Mouse (Mus musculus): Measurements from ENCODE around the gene Il21r. TPM values are rescaled to one million over a fixed set of nuclear protein-coding genes. Genes with fewer than 3 reads are reported as not detected.

The Il21r gene
- polyA plus RNA-seq, 1 experiment from 2014 or later = 0.22 TPM

DNA sequence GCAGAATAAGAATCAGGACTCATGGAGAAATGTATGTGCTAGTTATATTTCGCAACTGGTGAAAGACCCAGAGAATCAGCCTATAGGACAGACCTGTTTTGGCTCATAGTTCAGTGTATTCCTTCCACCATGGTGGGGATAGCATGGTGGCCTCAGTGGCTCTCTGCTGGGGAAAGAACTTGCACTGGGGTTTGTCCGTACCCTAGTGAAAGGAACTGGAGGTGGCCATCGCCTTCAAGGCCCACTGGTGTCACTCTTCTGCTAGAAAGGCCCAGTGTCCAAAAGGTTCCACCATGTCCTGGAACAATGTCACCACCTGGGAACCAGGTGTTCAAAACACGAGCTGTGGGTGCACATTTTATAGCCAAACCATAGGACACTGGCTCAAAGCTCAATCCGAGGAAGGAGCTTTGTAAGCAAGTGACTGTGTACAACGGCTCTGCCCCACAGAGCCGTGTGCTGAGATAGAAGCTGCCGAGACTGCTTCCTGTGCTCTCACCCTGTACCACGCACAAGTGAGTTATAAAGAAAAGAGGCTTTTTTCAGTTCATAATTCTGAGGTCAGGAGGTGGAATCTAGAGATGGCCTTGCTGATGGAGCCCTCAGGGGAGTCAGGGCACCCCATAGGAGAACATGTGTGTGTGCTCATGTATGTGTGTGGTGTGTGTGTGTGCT, 23.5 kb upstream of the Il21r start:
- 86% methylated on average over 9 of the region's 9 CpGs for WGBS
- no peak for ATAC-seq (ENCODE audit: low FRiP score, low TSS enrichment)
- Histone ChIP-seq H3K4me2 (replicated peaks; ENCODE audit: low read depth, low read length) (no peak overlapping the region), H3K27ac (ENCODE audit: low read depth, low read length) (no peak overlapping the region), H3K36me3 (ENCODE audit: control insufficient read depth, insufficient read depth, low read length) (0 out of 2 replicates have a peak, but pooled peaks cover 4% of the 10 kb centered on the region), H3K9ac (ENCODE audit: low read depth, low read length) (no peak overlapping the region), H3K27me3 (ENCODE audit: control insufficient read depth, insufficient read depth, low read length) (no peaks in the 10 kb centered on the region), H3K9me3 (ENCODE audit: control insufficient read depth, low read length) (no peaks in the 10 kb centered on the region), H3K4me3 (ENCODE audit: low read length) (no peak overlapping the region), H3K4me1 (ENCODE audit: control insufficient read depth, insufficient read depth, low read length) (no peaks in the 10 kb centered on the region)

- 0 out of 2 replicates have a peak, but pooled peaks cover 4% of the 10 kb centered on the region for H3K36me3 ChIP-seq (ENCODE audit: control insufficient read depth, insufficient read depth, low read length)
- no peaks in the 10 kb centered on the region for H3K9me3 ChIP-seq (ENCODE audit: control insufficient read depth, low read length)
- no peak overlapping the region for H3K9ac ChIP-seq (ENCODE audit: low read depth, low read length)
- H3K4me1 ChIP-seq (ENCODE audit: control insufficient read depth, insufficient read depth, low read length) = no peaks in the 10 kb centered on the region
- no peaks in the 10 kb centered on the region for H3K27me3 ChIP-seq (ENCODE audit: control insufficient read depth, insufficient read depth, low read length)
- no peak overlapping the region for H3K4me3 ChIP-seq (ENCODE audit: low read length)
- H3K4me2 ChIP-seq (replicated peaks; ENCODE audit: low read depth, low read length) = no peak overlapping the region
- no peak overlapping the region for H3K27ac ChIP-seq (ENCODE audit: low read depth, low read length)
- 0 out of 2 replicates have a peak, but pooled peaks have one; percentile 3 for ATAC-seq (ENCODE audit: low FRiP score, low TSS enrichment)
- WGBS = 96% methylated on average over 1 of the region's 1 CpGs
Observed at GRCm38 (mm10) chr7:125580220-125580549, 23.0 kb upstream of the Il21r start.

DNA sequence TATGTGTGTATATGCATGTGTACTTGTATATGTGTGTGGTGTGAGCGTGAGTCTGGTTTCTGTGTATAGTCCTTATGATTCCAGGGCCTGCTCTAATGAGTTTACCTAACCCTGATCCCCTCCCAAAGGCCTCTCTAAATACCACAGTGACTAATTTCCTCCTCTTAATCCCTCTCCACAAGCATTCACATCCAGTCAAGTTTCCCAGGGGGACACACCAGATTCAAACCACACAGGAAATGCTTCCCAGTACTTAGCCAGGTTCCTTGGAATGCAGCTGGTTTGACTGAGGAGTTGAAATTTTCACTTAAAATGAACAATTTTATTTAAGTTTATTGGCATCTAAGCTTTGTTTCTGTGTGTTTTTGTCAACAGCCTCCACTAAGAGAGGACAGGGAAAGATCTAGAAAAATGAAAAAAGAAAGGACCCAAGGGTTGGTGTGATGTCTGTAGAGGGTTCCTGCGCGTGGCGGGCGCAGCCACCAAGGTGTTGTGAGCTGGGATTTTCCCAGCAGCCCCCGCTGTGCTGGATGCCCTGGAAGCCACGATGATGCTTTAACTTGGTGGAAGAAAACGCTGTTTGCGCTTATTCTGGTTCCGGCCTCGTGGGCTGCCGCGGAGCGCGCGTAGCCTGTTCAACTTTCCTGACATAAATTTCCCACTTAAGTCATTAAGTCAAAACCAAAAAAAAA, 22.5 kb upstream of the Il21r start:
- ATAC-seq (ENCODE audit: low FRiP score, low TSS enrichment) = no peak
- Histone ChIP-seq H3K4me1 (ENCODE audit: control insufficient read depth, insufficient read depth, low read length) (no peaks in the 10 kb centered on the region), H3K27ac (ENCODE audit: low read depth, low read length) (no peak overlapping the region), H3K27me3 (ENCODE audit: control insufficient read depth, insufficient read depth, low read length) (no peaks in the 10 kb centered on the region), H3K36me3 (ENCODE audit: control insufficient read depth, insufficient read depth, low read length) (0 out of 2 replicates have a peak, but pooled peaks cover 4% of the 10 kb centered on the region), H3K4me3 (ENCODE audit: low read length) (peak overlapping the region; percentile 36), H3K4me2 (replicated peaks; ENCODE audit: low read depth, low read length) (peak overlapping the region; percentile 81), H3K9me3 (ENCODE audit: control insufficient read depth, low read length) (no peaks in the 10 kb centered on the region), H3K9ac (ENCODE audit: low read depth, low read length) (peak overlapping the region; percentile 47; the same call in 1 of the 2 replicates)
- WGBS = 8% methylated on average over 16 of the region's 16 CpGs

- Histone ChIP-seq H3K4me3 (ENCODE audit: low read length) (peak overlapping the region; percentile 36), H3K9ac (ENCODE audit: low read depth, low read length) (peak overlapping the region; percentile 47; the same call in 1 of the 2 replicates), H3K36me3 (ENCODE audit: control insufficient read depth, insufficient read depth, low read length) (no peaks in the 10 kb centered on the region), H3K27ac (ENCODE audit: low read depth, low read length) (no peak overlapping the region), H3K9me3 (ENCODE audit: control insufficient read depth, low read length) (no peaks in the 10 kb centered on the region), H3K4me1 (ENCODE audit: control insufficient read depth, insufficient read depth, low read length) (no peaks in the 10 kb centered on the region), H3K27me3 (ENCODE audit: control insufficient read depth, insufficient read depth, low read length) (no peaks in the 10 kb centered on the region), H3K4me2 (replicated peaks; ENCODE audit: low read depth, low read length) (peak overlapping the region; percentile 81)
- ATAC-seq (ENCODE audit: low FRiP score, low TSS enrichment) = peak; percentile 81
- 2% methylated on average over 21 of the region's 21 CpGs for WGBS
Observed at GRCm38 (mm10) chr7:125581317-125581672, 21.9 kb upstream of the Il21r start.

- H3K27me3 ChIP-seq (ENCODE audit: control insufficient read depth, insufficient read depth, low read length) = no peaks in the 10 kb centered on the region
- no peaks in the 10 kb centered on the region for H3K36me3 ChIP-seq (ENCODE audit: control insufficient read depth, insufficient read depth, low read length)
- H3K4me2 ChIP-seq (replicated peaks; ENCODE audit: low read depth, low read length) = no peak overlapping the region
- no peak overlapping the region for H3K9ac ChIP-seq (ENCODE audit: low read depth, low read length)
- H3K27ac ChIP-seq (ENCODE audit: low read depth, low read length) = no peak overlapping the region
- 71% methylated on average over 6 of the region's 6 CpGs for WGBS
- no peaks in the 10 kb centered on the region for H3K9me3 ChIP-seq (ENCODE audit: control insufficient read depth, low read length)
- no peaks in the 10 kb centered on the region for H3K4me1 ChIP-seq (ENCODE audit: control insufficient read depth, insufficient read depth, low read length)
- H3K4me3 ChIP-seq (ENCODE audit: low read length) = no peak overlapping the region
- no peak for ATAC-seq (ENCODE audit: low FRiP score, low TSS enrichment)
Observed at GRCm38 (mm10) chr7:125583325-125584004, 19.8 kb upstream of the Il21r start.

GRCm38 (mm10) chr7:125584005-125584369, 19.2 kb upstream of the Il21r start:
- no peak overlapping the region for H3K4me2 ChIP-seq (replicated peaks; ENCODE audit: low read depth, low read length)
- no peak overlapping the region for H3K4me3 ChIP-seq (ENCODE audit: low read length)
- no peaks in the 10 kb centered on the region for H3K36me3 ChIP-seq (ENCODE audit: control insufficient read depth, insufficient read depth, low read length)
- no peak for ATAC-seq (ENCODE audit: low FRiP score, low TSS enrichment)
- 73% methylated on average over 5 of the region's 5 CpGs for WGBS
- no peaks in the 10 kb centered on the region for H3K4me1 ChIP-seq (ENCODE audit: control insufficient read depth, insufficient read depth, low read length)
- no peaks in the 10 kb centered on the region for H3K9me3 ChIP-seq (ENCODE audit: control insufficient read depth, low read length)
- H3K27ac ChIP-seq (ENCODE audit: low read depth, low read length) = no peak overlapping the region
- no peak overlapping the region for H3K9ac ChIP-seq (ENCODE audit: low read depth, low read length)
- H3K27me3 ChIP-seq (ENCODE audit: control insufficient read depth, insufficient read depth, low read length) = no peaks in the 10 kb centered on the region

- Histone ChIP-seq H3K4me2 (replicated peaks; ENCODE audit: low read depth, low read length) (no peak overlapping the region), H3K4me3 (ENCODE audit: low read length) (no peak overlapping the region), H3K9ac (ENCODE audit: low read depth, low read length) (no peak overlapping the region), H3K27me3 (ENCODE audit: control insufficient read depth, insufficient read depth, low read length) (no peaks in the 10 kb centered on the region), H3K36me3 (ENCODE audit: control insufficient read depth, insufficient read depth, low read length) (no peaks in the 10 kb centered on the region), H3K4me1 (ENCODE audit: control insufficient read depth, insufficient read depth, low read length) (no peaks in the 10 kb centered on the region), H3K27ac (ENCODE audit: low read depth, low read length) (no peak overlapping the region), H3K9me3 (ENCODE audit: control insufficient read depth, low read length) (no peaks in the 10 kb centered on the region)
- WGBS = 98% methylated on average over 23 of the region's 23 CpGs
- ATAC-seq (ENCODE audit: low FRiP score, low TSS enrichment) = no peak
Observed at GRCm38 (mm10) chr7:125586355-125586754, 16.9 kb upstream of the Il21r start.

GRCm38 (mm10) chr7:125588721-125589120, 14.5 kb upstream of the Il21r start:
- Histone ChIP-seq H3K27me3 (ENCODE audit: control insufficient read depth, insufficient read depth, low read length) (no peaks in the 10 kb centered on the region), H3K4me2 (replicated peaks; ENCODE audit: low read depth, low read length) (no peak overlapping the region), H3K4me3 (ENCODE audit: low read length) (no peak overlapping the region), H3K9me3 (ENCODE audit: control insufficient read depth, low read length) (no peaks in the 10 kb centered on the region), H3K36me3 (ENCODE audit: control insufficient read depth, insufficient read depth, low read length) (no peaks in the 10 kb centered on the region), H3K9ac (ENCODE audit: low read depth, low read length) (no peak overlapping the region), H3K27ac (ENCODE audit: low read depth, low read length) (no peak overlapping the region), H3K4me1 (ENCODE audit: control insufficient read depth, insufficient read depth, low read length) (no peaks in the 10 kb centered on the region)
- ATAC-seq (ENCODE audit: low FRiP score, low TSS enrichment) = no peak
- WGBS = 86% methylated on average over 4 of the region's 4 CpGs

DNA sequence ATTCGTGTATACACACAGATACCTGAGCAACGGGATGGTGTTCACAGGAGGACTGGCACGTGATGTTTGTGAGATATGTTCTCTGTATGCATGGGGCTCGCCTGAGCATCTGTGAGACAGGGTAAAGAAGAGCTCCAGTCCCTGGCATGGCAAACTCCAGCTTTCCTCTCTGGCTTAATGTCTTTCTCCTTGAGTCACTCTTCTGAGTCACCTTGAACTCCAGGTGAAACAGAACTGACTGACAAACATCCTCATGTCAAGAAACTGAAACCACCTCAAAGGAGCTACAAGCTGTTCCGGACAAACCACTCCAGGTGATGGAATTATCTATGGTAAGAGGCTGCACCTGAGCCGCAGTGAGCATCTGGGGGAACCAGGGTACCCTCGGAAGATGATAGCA, 13.3 kb upstream of the Il21r start:
- Histone ChIP-seq H3K4me2 (replicated peaks; ENCODE audit: low read depth, low read length) (no peak overlapping the region), H3K27me3 (ENCODE audit: control insufficient read depth, insufficient read depth, low read length) (no peaks in the 10 kb centered on the region), H3K9ac (ENCODE audit: low read depth, low read length) (no peak overlapping the region), H3K4me1 (ENCODE audit: control insufficient read depth, insufficient read depth, low read length) (no peaks in the 10 kb centered on the region), H3K27ac (ENCODE audit: low read depth, low read length) (no peak overlapping the region), H3K4me3 (ENCODE audit: low read length) (no peak overlapping the region), H3K9me3 (ENCODE audit: control insufficient read depth, low read length) (no peaks in the 10 kb centered on the region), H3K36me3 (ENCODE audit: control insufficient read depth, insufficient read depth, low read length) (no peaks in the 10 kb centered on the region)
- 90% methylated on average over 7 of the region's 7 CpGs for WGBS
- no peak for ATAC-seq (ENCODE audit: low FRiP score, low TSS enrichment)
